Comparison of ENCODE assay signal across 8 mouse cellular contexts in genomic region chr3:30975102-30975754, GRCm38 (mm10). TPM values are rescaled to one million over a fixed set of nuclear protein-coding genes. Genes with fewer than 3 reads are reported as not detected.
DNase-seq lines count a peak whose midpoint lies in the region; ATAC-seq and TF ChIP-seq lines count a peak whose summit lies in the region.

No protein-coding gene starts in this region.

- TF ChIP-seq POLR2A in liver, adult 2 months (IDR thresholded peaks at IDR 0.05; ENCODE audit: extremely low read depth, insufficient read depth, low read length): no peak

- H3K4me3 ChIP-seq in forebrain, embryonic 15.5 days: no peak overlapping the region
- no peak overlapping the region for H3K4me3 ChIP-seq in liver, adult 2 months (ENCODE audit: insufficient read depth, low read depth, low read length)

- no peaks in the 10 kb centered on the region for H3K79me2 ChIP-seq in liver, adult 2 months (ENCODE audit: control insufficient read depth, insufficient read depth, low read length)

- peak; percentile 52 for DNase-seq in urinary bladder, postnatal 36 days (ENCODE audit: low spot score in 2 of 2)
- no peak for DNase-seq in urinary bladder, adult 2 months (ENCODE audit: low spot score)
- DNase-seq in cerebellum, adult 11 months: peak; percentile 49
- DNase-seq in liver, adult 2 months (ENCODE audit: extremely low read depth, low read depth, low spot score): peak; percentile 44
- DNase-seq in natural killer cell, adult 2 months (ENCODE audit: low spot score in 2 of 2): peak; percentile 70 to 74
- DNase-seq in testis, postnatal 14 days (ENCODE audit: low spot score): peak; percentile 56

- H3K9me3 ChIP-seq in forebrain, embryonic 15.5 days: no peaks in the 10 kb centered on the region

- peak; percentile 77 for TF ChIP-seq CTCF in liver, adult 2 months (IDR thresholded peaks at IDR 0.05; ENCODE audit: low read depth, low read length)

- no peak overlapping the region for H3K4me2 ChIP-seq in forebrain, embryonic 15.5 days (replicated peaks)

- ATAC-seq in forebrain, embryonic 15.5 days (replicated peaks): peak; percentile 60
- peak; percentile 92 for ATAC-seq in inflammation-experienced regulatory T-cells, adult 6 months

- H3K27me3 ChIP-seq in forebrain, embryonic 15.5 days: no peaks in the 10 kb centered on the region
- H3K27me3 ChIP-seq in liver, adult 2 months (ENCODE audit: control insufficient read depth, insufficient read depth, low read length): no peaks in the 10 kb centered on the region; the same call in 1 of the 2 replicates

- H3K36me3 ChIP-seq in forebrain, embryonic 15.5 days: no peaks in the 10 kb centered on the region
- H3K36me3 ChIP-seq in liver, adult 2 months (ENCODE audit: control insufficient read depth, insufficient read depth, low read length): no peaks in the 10 kb centered on the region

- no peak overlapping the region for H3K9ac ChIP-seq in forebrain, embryonic 15.5 days (replicated peaks)
- H3K9ac ChIP-seq in liver, adult 2 months (ENCODE audit: low read depth, low read length): no peak overlapping the region

- H3K4me1 ChIP-seq in forebrain, embryonic 15.5 days: no peaks in the 10 kb centered on the region
- peaks cover 5% of the 10 kb centered on the region; the same call in 1 of the 2 replicates for H3K4me1 ChIP-seq in liver, adult 2 months (ENCODE audit: control insufficient read depth, insufficient read depth, low read length)

- 42% methylated on average over 9 of the region's 9 CpGs for WGBS in forebrain, embryonic 15.5 days
- 47% methylated on average over 9 of the region's 9 CpGs for WGBS in liver, adult 2 months

- H3K27ac ChIP-seq in forebrain, embryonic 15.5 days (replicated peaks): no peak overlapping the region
- no peak overlapping the region for H3K27ac ChIP-seq in liver, adult 2 months (replicated peaks; ENCODE audit: insufficient read depth, low read depth, low read length)

RNA-seq across cellular contexts. Expression of gene Phc3, which starts 6.0 kb away (rescaled TPM):
- 20.9 and 25.0 TPM in 2 replicates for polyA plus RNA-seq in urinary bladder, adult 2 months (2012; rRNA removed)
- 6.9 and 7.4 TPM in 2 replicates for polyA plus RNA-seq in forebrain, embryonic 15.5 days (2015; fragmentation: Nextera tagmentation; extraction: Ambion mirVana)
- polyA plus RNA-seq in inflammation-experienced regulatory T-cells, adult 6 months (2017; shearing (Covaris generic)): 10 to 100 TPM; 33.9 to 61.5 (median 43.2) TPM
- 13.3 and 14.3 TPM in 2 replicates for total RNA-seq in liver, adult 2 months (2014; rRNA removed)
- polyA plus RNA-seq in liver, adult 2 months (2012; rRNA removed): 6.7 and 9.8 TPM in 2 replicates

RNA-seq across cellular contexts. Expression of gene Prkci, which starts 20.3 kb away (rescaled TPM):
- polyA plus RNA-seq in urinary bladder, adult 2 months (2012; rRNA removed): 59.5 and 76.8 TPM in 2 replicates
- polyA plus RNA-seq in forebrain, embryonic 15.5 days (2015; fragmentation: Nextera tagmentation; extraction: Ambion mirVana): 25.7 and 25.9 TPM in 2 replicates
- 1 to 10 TPM; 1.5 to 2.5 (median 1.8) TPM for polyA plus RNA-seq in inflammation-experienced regulatory T-cells, adult 6 months (2017; shearing (Covaris generic))
- total RNA-seq in liver, adult 2 months (2014; rRNA removed): 11.3 and 11.6 TPM in 2 replicates
- polyA plus RNA-seq in liver, adult 2 months (2012; rRNA removed): 4.4 and 4.9 TPM in 2 replicates
